Mouse (Mus musculus): ENCODE data around the gene Tatdn2.

- TF ChIP-seq CTCF (IDR thresholded peaks at IDR 0.05; ENCODE audit: borderline replicate concordance, extremely low read depth, insufficient read depth, insufficient read length) (no peak), POLR2A (IDR thresholded peaks at IDR 0.05; ENCODE audit: borderline replicate concordance, extremely low read depth, insufficient read depth, insufficient read length, poor library complexity, severe bottlenecking) (no peak)
Measured at GRCm38 (mm10) chr6:113659648-113660491, 37.0 kb upstream of the Tatdn2 start.

Data from brain, embryonic 14.5 days (tissue).